Mouse (Mus musculus): ENCODE measurements around the gene Ndufa12.

The Ndufa12 gene

GRCm38 (mm10) chr10:94198482-94199405 lies at the start of gene Ndufa12:
Gene Ndufa12, plus strand, starts transcription at chr10:94198720.
- DNase-seq: peak; percentile 92

- DNase-seq: no peak
Observed at GRCm38 (mm10) chr10:94151488-94151887, 47.0 kb upstream of the Ndufa12 start.

GRCm38 (mm10) chr10:94153841-94154240 lies 44.7 kb upstream of the Ndufa12 start:
- no peak for DNase-seq

- DNase-seq: no peak
Observed at GRCm38 (mm10) chr10:94158962-94159361, 39.6 kb upstream of the Ndufa12 start.

GRCm38 (mm10) chr10:94159406-94159805 lies 39.1 kb upstream of the Ndufa12 start:
- no peak for DNase-seq

- no peak for DNase-seq
Observed at GRCm38 (mm10) chr10:94161051-94161765, 37.3 kb upstream of the Ndufa12 start.

- DNase-seq: no peak
Observed at GRCm38 (mm10) chr10:94162031-94162430, 36.5 kb upstream of the Ndufa12 start.

- DNase-seq: no peak
Observed at GRCm38 (mm10) chr10:94164104-94164845, 34.2 kb upstream of the Ndufa12 start.

GRCm38 (mm10) chr10:94165426-94165825 lies 33.1 kb upstream of the Ndufa12 start:
- DNase-seq: no peak

GRCm38 (mm10) chr10:94167051-94167750 lies 31.3 kb upstream of the Ndufa12 start:
- DNase-seq: no peak

- DNase-seq: no peak
Observed at GRCm38 (mm10) chr10:94171440-94172130, 26.9 kb upstream of the Ndufa12 start.

GRCm38 (mm10) chr10:94172137-94172536 lies 26.4 kb upstream of the Ndufa12 start:
- no peak for DNase-seq

GRCm38 (mm10) chr10:94172706-94173105 lies 25.8 kb upstream of the Ndufa12 start:
- no peak for DNase-seq

- no peak for DNase-seq
Observed at GRCm38 (mm10) chr10:94174652-94175051, 23.9 kb upstream of the Ndufa12 start.

GRCm38 (mm10) chr10:94183199-94183598 lies 15.3 kb upstream of the Ndufa12 start:
- no peak for DNase-seq

GRCm38 (mm10) chr10:94204973-94205372 lies 6.5 kb downstream of the Ndufa12 start:
- no peak for DNase-seq

GRCm38 (mm10) chr10:94210718-94211618 lies 12.4 kb downstream of the Ndufa12 start:
- no peak for DNase-seq

GRCm38 (mm10) chr10:94211725-94212124 lies 13.2 kb downstream of the Ndufa12 start:
- DNase-seq: no peak

- no peak for DNase-seq
Observed at GRCm38 (mm10) chr10:94225026-94225750, 26.7 kb downstream of the Ndufa12 start.
